Mouse (Mus musculus) megakaryocyte-erythroid progenitor cell, adult 5 weeks (primary cell): ENCODE measurements around the gene Ptprh. TPM values are rescaled to one million over a fixed set of nuclear protein-coding genes. Genes with fewer than 3 reads are reported as not detected.

Experiments
- polyA plus RNA-seq: library from polyadenylated mRNA; stranded (reverse); fragments of >175 nt; gene quantifications from 2 replicates; pipeline ENCODE4 v1.2.3, GENCODE M21; 2012

The Ptprh gene
- polyA plus RNA-seq: 0.21 TPM in 1 of 2 replicates, not detected in the other

GRCm38 (mm10) chr7:4603873-4604272, at the start of gene Ptprh:
Gene Ptprh, minus strand, starts transcription at chr7:4604041.

GRCm38 (mm10) chr7:4631031-4631430, 27.2 kb upstream of the Ptprh start, which contains the start of gene Tmem86b:
Gene Tmem86b, minus strand, starts transcription at chr7:4631422.

GRCm38 (mm10) chr7:4547221-4547641, 56.6 kb downstream of the Ptprh start, which contains the start of gene Syt5:
Gene Syt5, minus strand, starts transcription at chr7:4547541.

GRCm38 (mm10) chr7:4532005-4532729, 71.7 kb downstream of the Ptprh start, which contains the start of gene Dnaaf3:
Gene Dnaaf3, minus strand, starts transcription at chr7:4532453.

GRCm38 (mm10) chr7:4524212-4524922, 79.5 kb downstream of the Ptprh start, which contains the start of gene Tnni3:
Gene Tnni3, minus strand, starts transcription at chr7:4524229.

GRCm38 (mm10) chr7:4516332-4517050, 87.3 kb downstream of the Ptprh start, which contains the start of gene Tnnt1:
Gene Tnnt1, minus strand, starts transcription at chr7:4516382.

GRCm38 (mm10) chr7:4501558-4502397, 102.1 kb downstream of the Ptprh start, which contains the start of gene Ppp1r12c:
Gene Ppp1r12c, minus strand, starts transcription at chr7:4501680.

Other genes with a start within 250 kb of the Ptprh start
- not detected in 2 replicates for gene Gp6, start 206.3 kb downstream of the Ptprh start, polyA plus RNA-seq
- gene Rdh13, start 158.4 kb downstream of the Ptprh start, polyA plus RNA-seq: 3.8 and 6.0 TPM in 2 replicates
- gene Eps8l1, start 143.4 kb downstream of the Ptprh start, polyA plus RNA-seq: 11.9 and 14.4 TPM in 2 replicates
- gene Ppp1r12c, start 102.4 kb downstream of the Ptprh start, polyA plus RNA-seq: 216 and 316 TPM in 2 replicates
- gene Tnnt1, start 87.7 kb downstream of the Ptprh start, polyA plus RNA-seq: 11.7 and 17.0 TPM in 2 replicates
- gene Tnni3, start 79.8 kb downstream of the Ptprh start, polyA plus RNA-seq: 4.9 and 6.1 TPM in 2 replicates
- 12.8 and 13.5 TPM in 2 replicates for gene Dnaaf3, start 71.6 kb downstream of the Ptprh start, polyA plus RNA-seq
- gene Syt5, start 56.5 kb downstream of the Ptprh start, polyA plus RNA-seq: 0.51 and 0.83 TPM in 2 replicates
- 8.7 and 11.0 TPM in 2 replicates for gene Tmem86b, start 27.4 kb upstream of the Ptprh start, polyA plus RNA-seq
- 283 and 305 TPM in 2 replicates for gene Ppp6r1, start 55.0 kb upstream of the Ptprh start, polyA plus RNA-seq
- 124 and 128 TPM in 2 replicates for gene Hspbp1, start 81.0 kb upstream of the Ptprh start, polyA plus RNA-seq
- 0.13 and 0.35 TPM in 2 replicates for gene Brsk1, start 86.6 kb upstream of the Ptprh start, polyA plus RNA-seq
- 2.6 and 3.2 TPM in 2 replicates for gene Tmem150b, start 121.2 kb upstream of the Ptprh start, polyA plus RNA-seq
- gene Kmt5c, start 136.1 kb upstream of the Ptprh start, polyA plus RNA-seq: 312 and 341 TPM in 2 replicates
- gene Cox6b2, start 149.1 kb upstream of the Ptprh start, polyA plus RNA-seq: 64.2 and 92.5 TPM in 2 replicates
- not detected in 2 replicates for gene Fam71e2, start 167.3 kb upstream of the Ptprh start, polyA plus RNA-seq
- gene Il11, start 178.8 kb upstream of the Ptprh start, polyA plus RNA-seq: 0.10 and 1.1 TPM in 2 replicates
- not detected in 2 replicates for gene Tmem190, start 178.9 kb upstream of the Ptprh start, polyA plus RNA-seq
- 57.5 and 58.8 TPM in 2 replicates for gene Tmem238, start 185.6 kb upstream of the Ptprh start, polyA plus RNA-seq
- gene Rpl28, start 188.8 kb upstream of the Ptprh start, polyA plus RNA-seq: 10,504 and 11,093 TPM in 2 replicates
- 251 TPM in 2 replicates for gene Ube2s, start 208.5 kb upstream of the Ptprh start, polyA plus RNA-seq
- gene Shisa7, start 240.7 kb upstream of the Ptprh start, polyA plus RNA-seq: 0.24 and 0.79 TPM in 2 replicates